Mouse (Mus musculus): ENCODE results near the gene Podn. TPM values are rescaled to one million over a fixed set of nuclear protein-coding genes. Genes with fewer than 3 reads are reported as not detected.

Podn gene
- polyA plus RNA-seq, 1 experiment = 29.8 TPM

DNA sequence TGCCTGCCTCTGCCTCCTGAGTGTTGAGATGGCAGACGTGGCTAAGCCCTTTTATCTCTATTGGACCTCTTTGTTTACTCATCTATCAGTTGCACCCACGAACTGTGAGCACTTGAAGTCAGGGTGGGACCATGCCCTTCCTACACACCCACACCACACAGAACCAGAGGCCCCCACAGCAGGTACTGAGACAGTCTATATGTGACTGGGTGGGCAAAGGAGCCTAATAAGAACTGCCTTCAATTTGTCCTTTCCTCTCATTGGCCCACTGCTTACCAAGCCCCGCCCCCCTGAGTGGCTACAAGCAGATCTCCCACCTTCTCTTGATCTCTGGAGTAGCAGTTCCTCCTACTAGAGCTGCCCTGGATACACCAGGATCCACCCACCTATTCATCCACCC, 70.1 kb downstream of the Podn start:
- Histone ChIP-seq H3K4me1 (ENCODE audit: control insufficient read depth, insufficient read depth, low read length) (peaks cover 15% of the 10 kb centered on the region), H3K36me3 (ENCODE audit: control insufficient read depth, insufficient read depth, low read length) (no peaks in the 10 kb centered on the region), H3K4me3 (ENCODE audit: insufficient read depth, low read depth, low read length) (no peak overlapping the region), H3K27ac (ENCODE audit: insufficient read depth, low read depth, low read length) (no peak overlapping the region), H3K27me3 (replicated peaks; ENCODE audit: control insufficient read depth, insufficient read depth, low read length) (no peaks in the 10 kb centered on the region)
- 65% methylated on average over 3 of the region's 3 CpGs for WGBS
- no peak for TF ChIP-seq CTCF (conservative IDR thresholded peaks at IDR 0.05; ENCODE audit: insufficient read depth, insufficient read length, low read depth, low read length)
- no peak for TF ChIP-seq POLR2A (IDR thresholded peaks at IDR 0.05; ENCODE audit: low read depth, low read length)
- no peak for DNase-seq

DNA sequence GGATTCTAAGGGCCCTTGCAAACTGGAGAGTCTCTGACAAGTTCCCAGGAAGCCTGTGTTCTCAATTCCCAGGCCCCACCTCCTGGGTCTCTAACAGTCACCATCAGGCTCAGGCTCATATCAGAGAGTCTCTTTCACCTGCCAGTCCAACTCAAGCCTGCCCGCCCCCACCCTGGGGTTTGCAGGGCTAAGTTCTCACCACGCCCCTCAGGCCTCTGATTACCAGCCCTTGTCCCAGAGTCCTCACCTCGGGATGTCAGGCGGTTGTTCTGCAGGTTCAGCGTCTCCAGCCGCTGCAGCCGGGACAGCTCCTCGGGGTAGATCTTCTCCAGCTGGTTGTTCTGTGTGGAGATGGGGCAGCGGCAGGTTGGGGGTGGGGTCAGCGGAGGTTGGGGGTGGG, 71.0 kb downstream of the Podn start:
- 23% methylated on average over 10 of the region's 10 CpGs for WGBS
- Histone ChIP-seq H3K4me3 (ENCODE audit: insufficient read depth, low read depth, low read length) (peak overlapping the region; percentile 5; the same call in 1 of the 2 replicates), H3K27ac (ENCODE audit: insufficient read depth, low read depth, low read length) (peak overlapping the region; percentile 62)

DNA sequence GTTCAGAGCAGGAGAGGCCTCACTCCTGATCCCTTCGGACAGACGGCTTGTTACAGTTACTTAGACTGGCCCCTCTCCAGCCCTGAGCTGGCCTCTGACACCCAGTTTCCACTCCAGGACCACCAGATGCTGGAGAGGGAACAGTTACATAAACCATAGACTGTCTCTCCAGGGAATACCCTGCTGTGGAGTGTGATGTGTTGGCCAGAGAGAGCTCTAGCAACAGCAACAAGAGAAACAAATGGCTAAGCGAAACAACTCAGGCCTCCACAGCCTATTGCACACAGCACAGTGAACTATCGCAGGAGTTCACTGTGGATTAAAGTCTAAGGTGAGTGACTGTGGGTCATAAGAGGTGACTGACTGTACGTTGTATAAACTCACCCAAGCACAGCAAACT, 71.6 kb downstream of the Podn start:
- 36% methylated on average over 5 of the region's 5 CpGs for WGBS

More for the DNA sequence above, 71.0 kb downstream of the Podn start:
- H3K4me1 ChIP-seq (ENCODE audit: control insufficient read depth, insufficient read depth, low read length) = peaks cover 13% of the 10 kb centered on the region
- DNase-seq = peak; percentile 82
- no peaks in the 10 kb centered on the region for H3K36me3 ChIP-seq (ENCODE audit: control insufficient read depth, insufficient read depth, low read length)
- no peaks in the 10 kb centered on the region for H3K27me3 ChIP-seq (replicated peaks; ENCODE audit: control insufficient read depth, insufficient read depth, low read length)
- peak; percentile 20 for TF ChIP-seq POLR2A (IDR thresholded peaks at IDR 0.05; ENCODE audit: low read depth, low read length)
- TF ChIP-seq CTCF (conservative IDR thresholded peaks at IDR 0.05; ENCODE audit: insufficient read depth, insufficient read length, low read depth, low read length) = no peak

GRCm38 (mm10) chr4:108023186-108023585, 73.1 kb downstream of the Podn start:
- WGBS = 69% methylated on average over 4 of the region's 4 CpGs
- H3K27ac ChIP-seq (ENCODE audit: insufficient read depth, low read depth, low read length) = no peak overlapping the region

More for the DNA sequence above, 71.6 kb downstream of the Podn start:
- H3K4me1 ChIP-seq (ENCODE audit: control insufficient read depth, insufficient read depth, low read length) = peaks cover 13% of the 10 kb centered on the region
- H3K27ac ChIP-seq (ENCODE audit: insufficient read depth, low read depth, low read length) = peak overlapping the region; percentile 96
- DNase-seq = peak; percentile 74
- no peaks in the 10 kb centered on the region for H3K36me3 ChIP-seq (ENCODE audit: control insufficient read depth, insufficient read depth, low read length)
- H3K4me3 ChIP-seq (ENCODE audit: insufficient read depth, low read depth, low read length) = peak overlapping the region; percentile 4; the same call in 1 of the 2 replicates
- TF ChIP-seq POLR2A (IDR thresholded peaks at IDR 0.05; ENCODE audit: low read depth, low read length) (no peak), CTCF (conservative IDR thresholded peaks at IDR 0.05; ENCODE audit: insufficient read depth, insufficient read length, low read depth, low read length) (no peak)
- H3K27me3 ChIP-seq (replicated peaks; ENCODE audit: control insufficient read depth, insufficient read depth, low read length) = no peaks in the 10 kb centered on the region

GRCm38 (mm10) chr4:108020178-108020577, 76.1 kb downstream of the Podn start:
- Histone ChIP-seq H3K27me3 (replicated peaks; ENCODE audit: control insufficient read depth, insufficient read depth, low read length) (no peaks in the 10 kb centered on the region), H3K36me3 (ENCODE audit: control insufficient read depth, insufficient read depth, low read length) (no peaks in the 10 kb centered on the region), H3K27ac (ENCODE audit: insufficient read depth, low read depth, low read length) (no peak overlapping the region), H3K4me3 (ENCODE audit: insufficient read depth, low read depth, low read length) (no peak overlapping the region), H3K4me1 (ENCODE audit: control insufficient read depth, insufficient read depth, low read length) (peaks cover 20% of the 10 kb centered on the region)
- TF ChIP-seq CTCF (conservative IDR thresholded peaks at IDR 0.05; ENCODE audit: insufficient read depth, insufficient read length, low read depth, low read length) (no peak), POLR2A (IDR thresholded peaks at IDR 0.05; ENCODE audit: low read depth, low read length) (no peak)
- 90% methylated on average over 6 of the region's 6 CpGs for WGBS
- DNase-seq = no peak

More at GRCm38 (mm10) chr4:108023186-108023585, 73.1 kb downstream of the Podn start:
- Histone ChIP-seq H3K4me3 (ENCODE audit: insufficient read depth, low read depth, low read length) (no peak overlapping the region), H3K36me3 (ENCODE audit: control insufficient read depth, insufficient read depth, low read length) (no peaks in the 10 kb centered on the region), H3K27me3 (replicated peaks; ENCODE audit: control insufficient read depth, insufficient read depth, low read length) (no peaks in the 10 kb centered on the region), H3K4me1 (ENCODE audit: control insufficient read depth, insufficient read depth, low read length) (peaks cover 18% of the 10 kb centered on the region)
- TF ChIP-seq CTCF (conservative IDR thresholded peaks at IDR 0.05; ENCODE audit: insufficient read depth, insufficient read length, low read depth, low read length) = no peak
- no peak for TF ChIP-seq POLR2A (IDR thresholded peaks at IDR 0.05; ENCODE audit: low read depth, low read length)
- peak; percentile 32 for DNase-seq

DNA sequence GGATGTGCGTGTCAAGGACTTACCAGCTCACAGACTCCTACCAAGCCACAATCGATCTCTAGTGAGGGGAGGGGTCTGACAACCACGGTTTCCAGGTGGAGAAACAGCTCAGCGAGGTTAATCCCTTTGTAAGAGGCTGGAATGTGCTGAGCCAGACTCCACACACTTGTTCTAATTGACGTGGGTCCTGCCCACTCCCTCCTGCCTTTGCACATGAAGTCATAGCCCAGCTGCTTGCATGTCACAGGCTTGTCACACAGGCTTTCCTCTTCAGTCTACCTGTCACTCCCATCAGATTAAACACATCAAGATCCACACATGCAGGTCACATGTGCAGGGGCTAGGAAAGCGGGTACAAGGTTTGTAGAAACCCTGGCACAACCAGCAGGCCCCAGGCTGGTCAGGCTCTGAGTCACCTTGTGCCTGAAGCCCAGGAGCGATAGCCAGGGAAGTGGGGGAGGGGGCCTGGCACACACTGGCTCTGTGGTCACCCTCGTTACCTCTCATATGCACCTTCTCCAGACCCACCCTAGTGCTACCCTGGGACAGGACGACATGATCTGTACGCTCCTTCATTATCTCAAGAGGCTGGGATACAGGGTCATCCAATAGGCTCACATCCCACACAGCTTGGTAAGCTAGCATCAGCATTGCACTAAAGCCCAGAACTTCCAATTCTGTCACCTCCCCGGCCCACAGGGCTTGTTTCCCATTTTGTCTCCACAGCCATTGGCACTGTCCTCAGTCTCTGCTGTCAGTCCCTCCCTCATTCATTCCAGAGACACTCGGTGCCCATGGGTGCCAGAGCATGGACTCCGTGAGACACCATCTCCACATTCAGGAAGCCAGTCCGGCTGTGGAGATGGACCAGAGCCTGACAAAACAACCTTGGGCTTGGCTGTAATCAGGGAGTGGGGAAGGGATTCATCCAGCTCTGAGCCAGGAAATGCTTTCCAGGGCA, 77.0 kb downstream of the Podn start:
- Histone ChIP-seq H3K4me1 (ENCODE audit: control insufficient read depth, insufficient read depth, low read length) (peaks cover 16% of the 10 kb centered on the region), H3K27ac (ENCODE audit: insufficient read depth, low read depth, low read length) (no peak overlapping the region), H3K27me3 (replicated peaks; ENCODE audit: control insufficient read depth, insufficient read depth, low read length) (no peaks in the 10 kb centered on the region), H3K4me3 (ENCODE audit: insufficient read depth, low read depth, low read length) (no peak overlapping the region), H3K36me3 (ENCODE audit: control insufficient read depth, insufficient read depth, low read length) (no peaks in the 10 kb centered on the region)
- DNase-seq = no peak
- TF ChIP-seq POLR2A (IDR thresholded peaks at IDR 0.05; ENCODE audit: low read depth, low read length) (no peak), CTCF (conservative IDR thresholded peaks at IDR 0.05; ENCODE audit: insufficient read depth, insufficient read length, low read depth, low read length) (no peak)
- 52% methylated on average over 14 of the region's 14 CpGs for WGBS

DNA sequence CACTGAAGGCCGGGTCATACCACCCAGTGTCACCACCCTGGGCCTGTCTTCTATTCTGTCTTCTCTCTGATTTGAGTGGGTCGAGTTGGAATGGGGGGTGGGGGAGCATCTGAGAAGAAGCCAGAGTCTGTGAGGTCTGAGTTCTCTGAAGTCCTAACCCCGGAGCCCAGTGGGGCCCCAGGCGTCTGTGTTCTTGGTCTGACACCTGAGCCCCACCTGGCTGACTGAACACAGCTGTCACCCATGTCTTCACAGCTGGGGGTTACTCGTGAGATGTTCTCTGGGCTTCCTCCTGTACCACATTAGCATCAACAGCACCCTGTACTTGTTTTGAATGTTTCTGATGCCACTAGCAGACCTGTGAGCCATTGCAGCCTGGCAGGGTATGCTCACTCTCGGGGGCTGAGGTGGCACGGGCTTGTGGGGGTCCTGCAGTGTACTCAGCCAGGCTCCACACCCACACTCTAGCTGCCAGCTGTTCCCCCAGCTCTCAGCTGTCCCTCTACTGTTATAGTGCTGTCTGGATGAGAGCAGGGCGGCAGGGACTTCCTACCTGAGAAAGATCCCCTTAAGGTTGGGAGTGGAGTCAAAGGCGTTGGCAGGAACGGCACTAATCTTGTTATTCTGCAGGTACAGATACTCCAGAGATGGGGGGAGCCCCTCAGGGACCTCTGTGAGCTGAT, 77.9 kb downstream of the Podn start:
- DNase-seq = no peak
- Histone ChIP-seq H3K27me3 (replicated peaks; ENCODE audit: control insufficient read depth, insufficient read depth, low read length) (no peaks in the 10 kb centered on the region), H3K4me3 (ENCODE audit: insufficient read depth, low read depth, low read length) (no peak overlapping the region), H3K27ac (ENCODE audit: insufficient read depth, low read depth, low read length) (no peak overlapping the region), H3K4me1 (ENCODE audit: control insufficient read depth, insufficient read depth, low read length) (peaks cover 8% of the 10 kb centered on the region; the same call in 1 of the 2 replicates), H3K36me3 (ENCODE audit: control insufficient read depth, insufficient read depth, low read length) (no peaks in the 10 kb centered on the region)
- WGBS = 66% methylated on average over 10 of the region's 10 CpGs
- TF ChIP-seq POLR2A (IDR thresholded peaks at IDR 0.05; ENCODE audit: low read depth, low read length) (no peak), CTCF (conservative IDR thresholded peaks at IDR 0.05; ENCODE audit: insufficient read depth, insufficient read length, low read depth, low read length) (no peak)
